Mouse (Mus musculus) heart, embryonic 14.5 days (tissue): ENCODE data around the gene Nsl1. TPM values are rescaled to one million over a fixed set of nuclear protein-coding genes. Genes with fewer than 3 reads are reported as not detected.

Experiments used
- ATAC-seq: fragments of 200-750 bp; cut with Nextera tagmentation; 2 replicates; pipeline ENCODE4 v1.8.0; 2017; ENCODE audit warnings: low read depth, moderate TSS enrichment; ENCODE audit not compliant: insufficient number of reproducible peaks, insufficient read depth, low FRiP score
- H3K27ac ChIP-seq, 2 experiments: fragments of 200-500 bp in 1 of 2; fragments of 300-500 bp in 1 of 2; sonication (generic) in 1 of 2; replicated peaks in 1 of 2; 2 replicates each; pipeline ENCODE4 v1.5.1; 2012 to 2014; ENCODE audit warnings: low read depth in 2 of 2, low read length in 2 of 2, control low read depth in 1 of 2, mild to moderate bottlenecking in 1 of 2, mixed read lengths in 1 of 2; ENCODE audit not compliant: control insufficient read depth in 1 of 2, insufficient read depth in 1 of 2
- H3K27me3 ChIP-seq: fragments of 300-500 bp; sonication (generic); 2 replicates; pipeline ENCODE4 v1.6.1; 2014; ENCODE audit warnings: mild to moderate bottlenecking, low read length, control low read depth; ENCODE audit not compliant: control insufficient read depth, insufficient read depth
- H3K36me3 ChIP-seq: fragments of 300-500 bp; sonication (generic); 2 replicates; pipeline ENCODE4 v1.6.1; 2014; ENCODE audit warnings: mild to moderate bottlenecking, control low read depth, low read length, mixed read lengths; ENCODE audit not compliant: control insufficient read depth, insufficient read depth
- H3K4me1 ChIP-seq, 2 experiments: fragments of 200-500 bp in 1 of 2; fragments of 300-500 bp in 1 of 2; sonication (generic) in 1 of 2; 2 replicates each; pipeline ENCODE4 v1.6.1; 2012 to 2014; ENCODE audit warnings: low read length in 2 of 2, control low read depth in 1 of 2, mixed read lengths in 1 of 2; ENCODE audit not compliant: control insufficient read depth in 2 of 2, insufficient read depth in 2 of 2
- H3K4me2 ChIP-seq: fragments of 300-500 bp; sonication (generic); 2 replicates; pipeline ENCODE4 v1.6.1; 2014; ENCODE audit warnings: mild to moderate bottlenecking, low read length
- H3K4me3 ChIP-seq, 2 experiments: fragments of 200-500 bp in 1 of 2; fragments of 300-500 bp in 1 of 2; sonication (generic) in 1 of 2; 2 replicates each; pipeline ENCODE4 v1.5.1; 2012 to 2014; ENCODE audit warnings: low read length in 2 of 2, mild to moderate bottlenecking in 2 of 2, control low read depth in 1 of 2, low read depth in 1 of 2, moderate library complexity in 1 of 2; ENCODE audit not compliant: control insufficient read depth in 1 of 2, insufficient read depth in 1 of 2
- H3K9ac ChIP-seq: fragments of 300-500 bp; sonication (generic); 2 replicates; pipeline ENCODE4 v1.6.1; 2014; ENCODE audit warnings: mild to moderate bottlenecking, low read length
- H3K9me3 ChIP-seq: fragments of 300-500 bp; sonication (generic); 2 replicates; pipeline ENCODE4 v1.6.1; 2016; ENCODE audit warnings: low read length, control low read depth; ENCODE audit not compliant: control insufficient read depth
- WGBS: fragments of 180-500 bp; shearing (Covaris S2); extraction: QIAGEN DNeasy Blood & Tissue Kit; methylation state at CpG from one replicate; pipeline ENCODE4 v1.1.7; 2014; 5-methylcytosine and 5-hydroxymethylcytosine counted together
- polyA plus RNA-seq: library from polyadenylated mRNA; unstranded; fragments of >200 nt; fragmentation: Nextera tagmentation; extraction: Ambion mirVana; gene quantifications from 2 replicates; pipeline ENCODE4 v1.2.1, GENCODE M21; 2014

The Nsl1 gene
- polyA plus RNA-seq, 1 experiment from 2014 or later = 12.9 TPM

GRCm38 (mm10) chr1:191107306-191107705 is 44.5 kb downstream of the Nsl1 start:
- Histone ChIP-seq H3K4me1 (peaks cover 2 to 12% of the 10 kb centered on the region in 2 experiments; a peak in 1 of 4 replicates), H3K4me2 (no peak overlapping the region), H3K27me3 (no peaks in the 10 kb centered on the region), H3K9ac (no peak overlapping the region), H3K36me3 (no peaks in the 10 kb centered on the region), H3K4me3 (no peak overlapping the region), H3K9me3 (no peaks in the 10 kb centered on the region), H3K27ac (no peak overlapping the region)
- 49% methylated on average over 10 of the region's 10 CpGs for WGBS
- ATAC-seq = no peak

GRCm38 (mm10) chr1:191109907-191110306 is 47.1 kb downstream of the Nsl1 start:
- no peaks in the 10 kb centered on the region for H3K27me3 ChIP-seq
- H3K9me3 ChIP-seq = no peaks in the 10 kb centered on the region
- H3K9ac ChIP-seq = no peak overlapping the region
- peaks cover 3 to 15% of the 10 kb centered on the region in 2 experiments; a peak in 3 of 4 replicates for H3K4me1 ChIP-seq
- WGBS = 87% methylated on average over 9 of the region's 9 CpGs
- no peaks in the 10 kb centered on the region for H3K36me3 ChIP-seq
- H3K4me3 ChIP-seq = no peak overlapping the region
- no peak overlapping the region for H3K27ac ChIP-seq
- no peak overlapping the region for H3K4me2 ChIP-seq
- ATAC-seq = no peak

- WGBS = 50% methylated on average over 8 of the region's 8 CpGs
- Histone ChIP-seq H3K4me3 (no peak overlapping the region), H3K4me1 (peaks cover 9 to 16% of the 10 kb centered on the region in 2 experiments), H3K27ac (peak overlapping the region in 1 of 2 experiments; percentile 37; a peak in 1 of 4 replicates), H3K9me3 (no peaks in the 10 kb centered on the region), H3K9ac (peak overlapping the region; percentile 21; the same call in 1 of the 2 replicates), H3K4me2 (0 out of 2 replicates have a peak overlapping the region, but pooled peaks have one; percentile 8), H3K36me3 (no peaks in the 10 kb centered on the region), H3K27me3 (no peaks in the 10 kb centered on the region)
- ATAC-seq = no peak
Measured at GRCm38 (mm10) chr1:191111146-191111545, 48.3 kb downstream of the Nsl1 start.

GRCm38 (mm10) chr1:191114868-191115267 is 52.1 kb downstream of the Nsl1 start:
- H3K27ac ChIP-seq = no peak overlapping the region
- H3K36me3 ChIP-seq = no peaks in the 10 kb centered on the region
- no peak overlapping the region for H3K4me2 ChIP-seq
- H3K27me3 ChIP-seq = no peaks in the 10 kb centered on the region
- WGBS = 56% methylated on average over 7 of the region's 7 CpGs
- no peak overlapping the region for H3K9ac ChIP-seq
- H3K9me3 ChIP-seq = no peaks in the 10 kb centered on the region
- no peak overlapping the region for H3K4me3 ChIP-seq
- H3K4me1 ChIP-seq = peaks cover 8 to 16% of the 10 kb centered on the region in 2 experiments
- ATAC-seq = no peak

GRCm38 (mm10) chr1:191115514-191116238 is 52.9 kb downstream of the Nsl1 start:
- no peaks in the 10 kb centered on the region for H3K9me3 ChIP-seq
- no peak for ATAC-seq

GRCm38 (mm10) chr1:191122744-191123143 is 59.9 kb downstream of the Nsl1 start:
- H3K4me1 ChIP-seq = peaks cover 2 to 6% of the 10 kb centered on the region in 2 experiments; a peak in 2 of 4 replicates
- no peak for ATAC-seq
- no peaks in the 10 kb centered on the region for H3K9me3 ChIP-seq
- no peak overlapping the region for H3K9ac ChIP-seq
- no peak overlapping the region for H3K4me3 ChIP-seq
- WGBS = 55% methylated on average over 3 of the region's 3 CpGs
- H3K36me3 ChIP-seq = no peaks in the 10 kb centered on the region
- H3K4me2 ChIP-seq = no peak overlapping the region
- H3K27me3 ChIP-seq = no peaks in the 10 kb centered on the region
- H3K27ac ChIP-seq = no peak overlapping the region

More at GRCm38 (mm10) chr1:191115514-191116238, 52.9 kb downstream of the Nsl1 start:
- H3K27me3 ChIP-seq = no peaks in the 10 kb centered on the region
- no peak overlapping the region for H3K4me2 ChIP-seq
- 67% methylated on average over 11 of the region's 11 CpGs for WGBS
- no peak overlapping the region for H3K4me3 ChIP-seq
- H3K4me1 ChIP-seq = peaks cover 8 to 16% of the 10 kb centered on the region in 2 experiments
- no peak overlapping the region for H3K27ac ChIP-seq
- H3K9ac ChIP-seq = no peak overlapping the region
- H3K36me3 ChIP-seq = no peaks in the 10 kb centered on the region

- H3K4me2 ChIP-seq = no peak overlapping the region
- no peak for ATAC-seq
- no peak overlapping the region for H3K4me3 ChIP-seq
- no peak overlapping the region for H3K9ac ChIP-seq
- H3K9me3 ChIP-seq = no peaks in the 10 kb centered on the region
- no peaks in the 10 kb centered on the region for H3K36me3 ChIP-seq
- H3K27me3 ChIP-seq = no peaks in the 10 kb centered on the region
- H3K27ac ChIP-seq = no peak overlapping the region
- 72% methylated on average over 2 of the region's 2 CpGs for WGBS
- H3K4me1 ChIP-seq = peaks cover 2 to 6% of the 10 kb centered on the region in 2 experiments; a peak in 2 of 4 replicates
Measured at GRCm38 (mm10) chr1:191123696-191124095, 60.9 kb downstream of the Nsl1 start.
